Mouse (Mus musculus): Measurements from ENCODE around the gene Olfr1181. TPM values are rescaled to one million over a fixed set of nuclear protein-coding genes. Genes with fewer than 3 reads are reported as not detected.

The Olfr1181 gene
- not detected in 2 replicates for polyA plus RNA-seq (2012; rRNA removed)

DNA sequence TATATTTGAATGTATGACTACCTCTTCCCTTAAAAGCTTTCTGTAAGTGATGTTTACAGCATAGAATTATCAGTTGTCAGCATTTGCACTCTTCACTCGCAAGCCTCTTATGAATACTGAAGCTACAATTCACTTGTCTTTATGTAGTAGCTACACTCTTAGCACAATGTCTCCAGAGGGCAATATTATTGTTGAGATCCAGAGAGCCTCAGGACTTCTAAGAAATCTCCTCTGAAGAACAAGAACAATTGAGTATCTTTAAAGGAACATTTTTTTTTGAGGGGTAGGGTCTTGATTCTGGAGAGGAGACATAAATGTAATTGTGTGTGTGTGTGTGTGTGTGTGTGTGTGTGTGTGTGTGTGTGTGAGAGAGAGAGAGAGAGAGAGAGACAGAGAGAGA lies at the start of gene Olfr1181:
Olfr1181 (minus strand) TSS at position 101 of the 400 bp plus-strand sequence.

DNA sequence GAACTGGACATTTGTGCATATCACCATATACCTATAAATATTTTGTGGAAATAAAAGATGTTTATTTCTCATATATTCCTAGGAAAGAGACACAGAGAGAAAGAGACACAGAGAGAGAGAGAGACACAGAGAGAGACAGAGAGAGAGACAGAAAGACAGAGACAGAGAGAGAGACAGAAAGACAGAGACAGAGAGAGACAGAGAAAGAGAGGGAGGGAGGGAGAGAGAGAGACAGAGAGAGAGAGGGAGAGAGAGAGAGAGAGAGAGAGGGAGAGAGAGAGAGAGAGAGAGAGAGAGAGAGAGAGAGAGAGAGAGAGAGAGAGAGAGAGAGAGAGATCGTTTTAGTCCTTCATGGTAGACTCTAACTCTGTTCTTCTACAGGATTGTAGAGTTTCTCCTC lies 28.6 kb upstream of the Olfr1181 start, which contains the start of gene Olfr1183:
Olfr1183 (plus strand) TSS at position 301 of the 400 bp plus-strand sequence.

DNA sequence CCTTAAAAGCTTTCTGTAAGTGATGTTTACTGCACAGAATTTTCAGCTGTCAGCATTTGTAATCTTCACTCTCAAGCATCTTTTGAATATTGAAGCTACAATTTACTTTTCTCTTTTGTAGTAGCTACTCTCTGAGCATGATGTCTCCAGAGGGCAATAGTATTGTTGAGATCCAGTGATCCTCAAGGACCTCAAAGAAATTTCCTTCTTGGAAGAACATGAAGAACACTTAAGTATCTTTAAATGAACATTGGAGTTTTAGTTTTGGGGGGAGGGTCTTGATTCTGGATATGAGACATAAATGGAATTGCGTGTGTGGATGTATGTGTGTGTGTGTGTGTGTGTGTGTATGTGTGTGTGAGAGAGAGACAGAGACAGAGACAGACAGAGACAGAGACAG lies 23.1 kb upstream of the Olfr1181 start, which contains the start of gene Gm13757:
Gm13757 (minus strand) TSS at position 101 of the 400 bp plus-strand sequence.

DNA sequence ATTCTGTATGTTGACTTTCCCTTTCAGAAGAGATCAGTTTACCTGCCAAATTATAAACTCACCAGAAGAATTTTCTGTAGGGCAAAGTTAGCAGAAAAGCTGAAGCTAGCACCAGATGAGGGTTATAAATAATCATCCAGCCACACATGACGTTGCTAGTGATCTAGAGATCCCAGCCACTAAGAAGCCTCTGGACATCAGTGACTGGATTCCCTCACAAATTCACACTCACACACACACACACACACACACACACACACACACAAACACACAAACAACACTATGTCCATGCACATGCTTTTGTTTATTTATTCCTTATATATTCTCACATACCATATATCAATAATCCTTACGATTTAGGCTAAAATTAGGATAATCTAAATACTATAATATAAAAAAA lies 6.9 kb downstream of the Olfr1181 start, which contains the start of gene Olfr1180:
Olfr1180 (minus strand) TSS at position 101 of the 400 bp plus-strand sequence.

DNA sequence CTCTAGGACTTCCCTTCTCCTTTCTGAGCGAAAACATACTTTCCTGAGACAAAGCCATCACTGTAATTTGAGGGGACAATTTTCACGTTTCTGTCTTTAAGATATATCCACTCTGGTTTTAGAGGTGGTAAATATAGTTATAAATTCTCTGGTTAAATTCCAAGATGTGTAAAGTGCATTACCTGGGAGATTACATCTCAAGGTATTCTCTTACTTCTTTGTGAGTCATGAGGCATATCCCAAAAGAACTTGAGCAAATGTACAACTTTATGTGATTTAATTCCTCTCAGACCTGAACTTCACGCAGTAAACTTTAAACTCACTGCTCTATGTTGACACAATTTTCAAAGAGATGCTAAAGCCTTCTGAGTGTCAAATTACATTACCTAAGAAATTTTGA lies 19.6 kb downstream of the Olfr1181 start, which contains the start of gene Olfr1179:
Olfr1179 (minus strand) TSS at position 101 of the 400 bp plus-strand sequence.

DNA sequence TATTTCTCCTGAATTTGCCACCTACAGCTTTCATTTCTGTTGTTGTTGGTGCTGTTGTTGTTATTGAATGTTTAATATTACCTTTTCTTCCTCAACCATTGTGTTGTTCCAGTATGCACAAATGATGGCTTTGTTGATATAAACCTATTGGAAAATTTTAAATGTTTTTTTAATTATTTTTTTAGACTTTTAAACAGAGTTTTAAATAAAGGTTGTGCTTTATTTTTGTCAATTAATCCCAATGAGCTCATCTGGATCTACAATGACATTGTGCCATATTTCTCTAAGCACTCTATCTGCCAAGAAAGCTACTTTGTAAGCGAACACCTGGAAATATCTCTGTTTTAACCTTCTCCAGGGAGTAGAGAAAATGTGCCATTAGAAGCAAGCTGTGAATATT lies 39.2 kb downstream of the Olfr1181 start, which contains the start of gene Olfr1178:
Olfr1178 (plus strand) TSS at position 301 of the 400 bp plus-strand sequence.

Other genes with a start within 250 kb of the Olfr1181 start
- not detected in 2 replicates for gene Olfr1168, start 244.3 kb downstream of the Olfr1181 start, polyA plus RNA-seq (2012; rRNA removed)
- not detected in 2 replicates for gene Olfr1170, start 197.8 kb downstream of the Olfr1181 start, polyA plus RNA-seq (2012; rRNA removed)
- gene Olfr1173, start 146.3 kb downstream of the Olfr1181 start, polyA plus RNA-seq (2012; rRNA removed) = not detected in 2 replicates
- not detected in 2 replicates for gene Olfr1174-ps, start 111.0 kb downstream of the Olfr1181 start, polyA plus RNA-seq (2012; rRNA removed)
- not detected in 2 replicates for gene Olfr1175-ps, start 99.0 kb downstream of the Olfr1181 start, polyA plus RNA-seq (2012; rRNA removed)
- gene Olfr1176, start 89.5 kb downstream of the Olfr1181 start, polyA plus RNA-seq (2012; rRNA removed) = not detected in 2 replicates
- not detected in 2 replicates for gene Olfr1177-ps, start 79.7 kb downstream of the Olfr1181 start, polyA plus RNA-seq (2012; rRNA removed)
- gene Olfr1178, start 39.1 kb downstream of the Olfr1181 start, polyA plus RNA-seq (2012; rRNA removed) = not detected in 2 replicates
- gene Olfr1179, start 19.7 kb downstream of the Olfr1181 start, polyA plus RNA-seq (2012; rRNA removed) = not detected in 2 replicates
- not detected in 2 replicates for gene Olfr1180, start 7.0 kb downstream of the Olfr1181 start, polyA plus RNA-seq (2012; rRNA removed)
- not detected in 2 replicates for gene Gm13757, start 23.0 kb upstream of the Olfr1181 start, polyA plus RNA-seq (2012; rRNA removed)
- not detected in 2 replicates for gene Olfr1183, start 28.7 kb upstream of the Olfr1181 start, polyA plus RNA-seq (2012; rRNA removed)
- not detected in 2 replicates for gene Olfr1184, start 57.4 kb upstream of the Olfr1181 start, polyA plus RNA-seq (2012; rRNA removed)
- not detected in 2 replicates for gene Olfr1185-ps1, start 67.1 kb upstream of the Olfr1181 start, polyA plus RNA-seq (2012; rRNA removed)
- not detected in 2 replicates for gene Olfr1186, start 92.4 kb upstream of the Olfr1181 start, polyA plus RNA-seq (2012; rRNA removed)
- gene Olfr1188, start 130.8 kb upstream of the Olfr1181 start, polyA plus RNA-seq (2012; rRNA removed) = not detected in 2 replicates
- not detected in 2 replicates for gene Olfr1189, start 160.3 kb upstream of the Olfr1181 start, polyA plus RNA-seq (2012; rRNA removed)
- not detected in 2 replicates for gene Olfr1191-ps1, start 214.4 kb upstream of the Olfr1181 start, polyA plus RNA-seq (2012; rRNA removed)
- gene Olfr1192-ps1, start 222.3 kb upstream of the Olfr1181 start, polyA plus RNA-seq (2012; rRNA removed) = not detected in 2 replicates
- gene Olfr1193, start 249.5 kb upstream of the Olfr1181 start, polyA plus RNA-seq (2012; rRNA removed) = not detected in 2 replicates